In the genomic region with DNA sequence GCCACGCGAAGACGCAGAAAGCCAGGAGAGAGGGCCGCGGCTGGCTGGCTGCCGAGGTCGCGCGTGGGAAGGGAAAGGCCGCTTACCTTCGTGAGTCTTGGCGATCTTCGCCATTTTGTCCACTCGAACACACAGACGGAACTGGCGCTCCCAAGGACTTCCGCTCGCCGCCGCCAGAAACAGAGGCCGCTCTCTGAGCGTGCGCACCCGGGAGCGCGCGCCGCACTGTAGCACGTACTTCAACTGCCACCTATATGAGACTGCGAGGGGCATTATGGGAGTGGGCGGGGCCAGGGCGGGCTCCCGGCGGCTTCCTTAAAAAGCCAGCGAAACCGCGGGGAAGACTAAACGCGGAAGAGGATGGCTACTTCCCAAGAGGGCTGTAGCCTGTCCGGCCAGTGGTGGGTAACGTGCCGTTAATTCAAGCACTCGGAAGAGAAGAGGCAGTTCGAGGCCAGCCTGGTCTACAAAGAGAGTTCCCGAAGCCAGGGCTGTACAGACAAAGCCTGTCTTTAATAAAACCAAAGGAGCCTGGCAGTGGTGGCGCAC, we compare ENCODE assay signal across 8 mouse cellular contexts. TPM values are rescaled to one million over a fixed set of nuclear protein-coding genes. Genes with fewer than 3 reads are reported as not detected.
A peak's percentile ranks its signal among the peaks of the same experiment; 100 is the strongest.
DNase-seq lines count a peak whose midpoint lies in the region; ATAC-seq lines count a peak whose summit lies in the region.

Gene Sf3b1, minus strand, starts transcription at position 229 of the 549 bp plus-strand sequence.

- peaks cover 6% of the 10 kb centered on the region; the same call in 1 of the 2 replicates for H3K4me1 ChIP-seq in intestine, embryonic 14.5 days (replicated peaks; ENCODE audit: control insufficient read depth, insufficient read depth, low read length)

- H3K9ac ChIP-seq in intestine, embryonic 14.5 days (ENCODE audit: low read length), result peak within 1 kb of the TSS; percentile 100

- peak within 1 kb of the TSS; percentile 71 for H3K4me2 ChIP-seq in intestine, embryonic 14.5 days (ENCODE audit: low read length)

- ATAC-seq in intestine, embryonic 14.5 days (replicated peaks; ENCODE audit: low FRiP score, low TSS enrichment, low read depth), result peak; percentile 99

- peak within 1 kb of the TSS; percentile 96 for H3K27ac ChIP-seq in intestine, embryonic 14.5 days (ENCODE audit: low read depth)

- peaks cover 10% of the 10 kb centered on the region; the same call in 1 of the 2 replicates for H3K36me3 ChIP-seq in intestine, embryonic 14.5 days (ENCODE audit: control insufficient read depth, insufficient read depth, low read length)

- H3K9me3 ChIP-seq in intestine, embryonic 14.5 days (ENCODE audit: control insufficient read depth, low read length), result no peaks in the 10 kb centered on the region

- peak within 1 kb of the TSS; percentile 100 for H3K4me3 ChIP-seq in intestine, embryonic 14.5 days (ENCODE audit: low read depth, low read length)

- H3K27me3 ChIP-seq in intestine, embryonic 14.5 days (replicated peaks; ENCODE audit: control insufficient read depth, insufficient read depth, low read length), result no peaks in the 10 kb centered on the region

- 3% methylated on average over 44 of the region's 46 CpGs for WGBS in intestine, embryonic 14.5 days

- intact Hi-C loops in left cerebral cortex, postnatal 14 days (cut with DNase I), result loop anchor here (2.0 kb wide), 1 partner anchor 25 kb away; the partner anchor contains the start of gene Coq10b

- DNase-seq in adrenal gland, adult 18-20 months (ENCODE audit: low spot score in 2 of 2), result peak; percentile 93 to 94
- DNase-seq in embryo, embryonic 11 days, result peak; percentile 98
- DNase-seq in gastrocnemius, postnatal 25 days, result peak; percentile 97
- peak; percentile 97 for DNase-seq in intestine, embryonic 14.5 days (ENCODE audit: low spot score)
- DNase-seq in left cerebral cortex, postnatal 14 days (ENCODE audit: low spot score in 2 of 2), result peak; percentile 96 to 97
- DNase-seq in mesoderm, embryonic 11.5 days (ENCODE audit: low read depth, low spot score), result peak; percentile 97
- DNase-seq in right cerebral cortex, postnatal 36 days (ENCODE audit: low spot score in 2 of 2), result peak; percentile 95 to 97
- peak; percentile 97 for DNase-seq in yolk sac, embryonic 10.5 days (ENCODE audit: low spot score)

RNA-seq across cellular contexts. Expression of gene Sf3b1, which starts in this region (rescaled TPM):
- 100 to 1,000 TPM; 105 to 117 TPM for total RNA-seq in adrenal gland, adult 18-20 months (2021)
- 10 to 100 TPM; 36.4 to 49.3 TPM for total RNA-seq in gastrocnemius, postnatal 25 days (2021)
- polyA plus RNA-seq in intestine, embryonic 14.5 days (2014; fragmentation: Nextera tagmentation; extraction: Ambion mirVana), result 293 and 313 TPM in 2 replicates
- 100 to 1,000 TPM; 144 to 154 TPM for total RNA-seq in left cerebral cortex, postnatal 14 days (2021)

Comparison
In these comparisons a context has a peak if more than half of its experiments do, and no peak if none do; other contexts are left out.
1. Peak in every context shown above with its lines: DNase-seq, ATAC-seq, H3K4me3 ChIP-seq and H3K27ac ChIP-seq.